Comparison of ENCODE assay signal across 8 mouse cellular contexts in the genomic region with DNA sequence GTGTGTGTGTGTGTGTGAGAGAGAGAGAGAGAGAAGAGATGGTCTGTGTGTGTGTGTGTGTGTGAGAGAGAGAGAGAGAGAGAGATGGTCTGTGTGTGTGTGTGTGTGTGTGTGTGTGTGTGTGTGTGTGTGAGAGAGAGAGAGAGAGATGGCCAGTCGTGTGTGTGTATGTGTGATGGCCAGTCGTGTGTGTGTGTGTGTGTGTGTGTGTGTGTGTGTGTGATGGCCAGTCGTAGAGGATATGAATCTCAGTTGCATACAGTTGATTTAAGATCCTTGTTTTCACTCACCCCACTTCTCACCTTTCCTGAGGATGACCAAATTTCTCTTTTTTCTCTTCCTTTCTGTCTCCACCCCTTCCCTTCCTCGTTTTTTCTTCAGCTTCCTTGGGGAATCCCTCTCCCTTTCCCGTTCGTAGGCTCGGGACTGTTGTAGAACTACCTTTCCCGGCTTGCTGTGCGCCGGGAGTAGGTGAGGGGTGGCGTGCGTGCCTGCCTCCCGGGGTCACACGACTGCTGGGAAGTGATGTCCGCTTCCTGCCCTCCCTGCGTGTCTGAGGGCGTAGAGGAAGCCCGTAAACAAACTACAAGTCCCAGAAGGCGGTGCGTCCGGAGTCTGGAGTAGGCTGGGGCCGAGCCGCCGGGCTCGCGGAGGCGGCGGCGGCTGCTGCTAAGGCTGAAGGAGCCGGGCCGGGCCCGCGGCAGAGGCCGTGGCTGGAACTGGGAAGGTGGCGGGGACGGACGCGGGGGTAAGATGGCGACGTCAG. TPM values are rescaled to one million over a fixed set of nuclear protein-coding genes. Genes with fewer than 3 reads are reported as not detected.
DNase-seq lines count a peak whose midpoint lies in the region; ATAC-seq and TF ChIP-seq lines count a peak whose summit lies in the region.

Gene Crtc2, plus strand, starts transcription at position 511 of the 766 bp plus-strand sequence.

- peak; percentile 96 for DNase-seq in A20 (ENCODE audit: low read depth, low spot score)
- peak; percentile 97 to 98 for DNase-seq in heart, adult 9 months (ENCODE audit: low spot score in 2 of 2)
- peak; percentile 82 to 84 for DNase-seq in monocyte, adult 2 months (ENCODE audit: low read depth in 1 of 2, low spot score in 2 of 2)
- peak; percentile 97 for DNase-seq in spleen, postnatal 36 days (ENCODE audit: low spot score in 2 of 2)

- H3K9ac ChIP-seq in kidney, embryonic 14.5 days (ENCODE audit: low read depth, low read length) = peak within 1 kb of the TSS; percentile 81
- peak within 1 kb of the TSS; percentile 94 for H3K9ac ChIP-seq in limb, embryonic 15.5 days

- no peaks in the 10 kb centered on the region for H3K27me3 ChIP-seq in kidney, embryonic 14.5 days (ENCODE audit: control insufficient read depth, insufficient read depth, low read length)
- H3K27me3 ChIP-seq in limb, embryonic 15.5 days = no peaks in the 10 kb centered on the region

- ATAC-seq in kidney, embryonic 14.5 days (ENCODE audit: low FRiP score, low TSS enrichment) = peak; percentile 98
- ATAC-seq in limb, embryonic 15.5 days (ENCODE audit: insufficient number of reproducible peaks, low FRiP score, low TSS enrichment, low read depth) = peak; percentile 97

- TF ChIP-seq POLR2A in bone marrow macrophage, adult 2 months (IDR thresholded peaks at IDR 0.05; ENCODE audit: borderline replicate concordance, low read depth, low read length) = no peak
- peak; percentile 43; the same call in 1 of the 2 replicates for TF ChIP-seq POLR2A in embryonic fibroblast, embryonic 13.5 days (IDR thresholded peaks at IDR 0.05; ENCODE audit: low read depth, low read length)

- TF ChIP-seq CTCF in bone marrow macrophage, adult 2 months (IDR thresholded peaks at IDR 0.05; ENCODE audit: low read depth, low read length) = no peak
- no peak for TF ChIP-seq CTCF in embryonic fibroblast, embryonic 13.5 days (IDR thresholded peaks at IDR 0.05; ENCODE audit: borderline replicate concordance, insufficient read depth, low read length)

- peaks cover 11% of the 10 kb centered on the region for H3K4me1 ChIP-seq in bone marrow macrophage, adult 2 months (ENCODE audit: control insufficient read depth, insufficient read depth, low read length)
- peaks cover 16% of the 10 kb centered on the region for H3K4me1 ChIP-seq in embryonic fibroblast, embryonic 13.5 days (ENCODE audit: control insufficient read depth, insufficient read depth, low read length)
- peaks cover 11% of the 10 kb centered on the region for H3K4me1 ChIP-seq in kidney, embryonic 14.5 days (ENCODE audit: control insufficient read depth, insufficient read depth, low read length)
- peaks cover 21% of the 10 kb centered on the region for H3K4me1 ChIP-seq in limb, embryonic 15.5 days

- peak within 1 kb of the TSS; percentile 78 for H3K4me2 ChIP-seq in kidney, embryonic 14.5 days (replicated peaks; ENCODE audit: low read depth, low read length)
- peak within 1 kb of the TSS; percentile 75 for H3K4me2 ChIP-seq in limb, embryonic 15.5 days

- H3K36me3 ChIP-seq in kidney, embryonic 14.5 days (ENCODE audit: control insufficient read depth, insufficient read depth, low read length) = peaks cover 32% of the 10 kb centered on the region
- H3K36me3 ChIP-seq in limb, embryonic 15.5 days = peaks cover 36% of the 10 kb centered on the region

- WGBS in kidney, embryonic 14.5 days = 1% methylated on average over 39 of the region's 40 CpGs
- 1% methylated on average over 40 of the region's 40 CpGs for WGBS in limb, embryonic 15.5 days

- H3K4me3 ChIP-seq in bone marrow macrophage, adult 2 months (ENCODE audit: insufficient read depth, low read length) = peak within 1 kb of the TSS; percentile 95
- peak within 1 kb of the TSS; percentile 76 for H3K4me3 ChIP-seq in embryonic fibroblast, embryonic 13.5 days (ENCODE audit: insufficient read depth, low read length)
- peak within 1 kb of the TSS; percentile 92 for H3K4me3 ChIP-seq in kidney, embryonic 14.5 days (ENCODE audit: low read length)
- peak within 1 kb of the TSS; percentile 90 for H3K4me3 ChIP-seq in limb, embryonic 15.5 days

- H3K9me3 ChIP-seq in kidney, embryonic 14.5 days (ENCODE audit: control insufficient read depth, low read length) = no peaks in the 10 kb centered on the region
- no peaks in the 10 kb centered on the region for H3K9me3 ChIP-seq in limb, embryonic 15.5 days

- peak within 1 kb of the TSS; percentile 77 for H3K27ac ChIP-seq in bone marrow macrophage, adult 2 months (ENCODE audit: insufficient read depth, low read depth, low read length)
- H3K27ac ChIP-seq in embryonic fibroblast, embryonic 13.5 days (ENCODE audit: insufficient read depth, low read length) = peak within 1 kb of the TSS; percentile 84
- H3K27ac ChIP-seq in kidney, embryonic 14.5 days (ENCODE audit: low read depth, low read length) = peak within 1 kb of the TSS; percentile 85
- H3K27ac ChIP-seq in limb, embryonic 15.5 days = peak within 1 kb of the TSS; percentile 89

RNA-seq across cellular contexts. Expression of gene Crtc2, which starts in this region (rescaled TPM):
- 45.5 and 56.9 TPM in 2 replicates for polyA plus RNA-seq in bone marrow macrophage, adult 2 months (2012; ENCODE audit: insufficient read depth, insufficient read length, missing spikeins)
- 29.5 and 34.3 TPM in 2 replicates for polyA plus RNA-seq in embryonic fibroblast, embryonic 13.5 days (2011; ENCODE audit: insufficient read length, low read depth, missing spikeins)
- polyA plus RNA-seq in kidney, embryonic 14.5 days (2014; fragmentation: Nextera tagmentation; extraction: Ambion mirVana) = 16.9 and 21.5 TPM in 2 replicates
- polyA plus RNA-seq in limb, embryonic 15.5 days (2015; fragmentation: Nextera tagmentation; extraction: Ambion mirVana) = 20.1 and 20.8 TPM in 2 replicates

Comparison
In these comparisons a context has a peak if more than half of its experiments do, and no peak if none do; other contexts are left out.
1. Peak in every context shown above with its lines: DNase-seq, ATAC-seq, H3K4me3 ChIP-seq and H3K27ac ChIP-seq.